Mouse (Mus musculus) spleen, adult 2 months (tissue): Measurements from ENCODE around the gene Rpusd1. TPM values are rescaled to one million over a fixed set of nuclear protein-coding genes. Genes with fewer than 3 reads are reported as not detected.

Experiments
- DNase-seq, 2 experiments: peaks; one replicate each; pipeline versions ENCODE4 v3.0.0 to v3.0.0-alpha.2; 2012 to 2021; ENCODE audit warnings: low spot score in 2 of 2, low read depth in 1 of 2
- H3K27ac ChIP-seq: fragments of 200-500 bp; 2 replicates; pipeline ENCODE4 v1.5.1; 2012; ENCODE audit warnings: low read length, inconsistent platforms; ENCODE audit not compliant: insufficient read depth
- H3K27me3 ChIP-seq: fragments of 200-500 bp; 2 replicates; pipeline ENCODE4 v1.6.1; 2012; ENCODE audit warnings: mild to moderate bottlenecking, moderate library complexity, low read length, inconsistent platforms; ENCODE audit not compliant: control insufficient read depth, insufficient read depth
- H3K36me3 ChIP-seq: fragments of 200-500 bp; 2 replicates; pipeline ENCODE4 v1.6.1; 2012; ENCODE audit warnings: mild to moderate bottlenecking, low read length, inconsistent platforms; ENCODE audit not compliant: control insufficient read depth, insufficient read depth
- H3K4me1 ChIP-seq: fragments of 200-500 bp; 2 replicates; pipeline ENCODE4 v1.6.1; 2011; ENCODE audit warnings: inconsistent platforms; ENCODE audit not compliant: control insufficient read depth, insufficient read depth, insufficient read length
- H3K4me3 ChIP-seq: fragments of 200-500 bp; 2 replicates; pipeline ENCODE4 v1.5.1; 2011; ENCODE audit warnings: mild to moderate bottlenecking, inconsistent platforms; ENCODE audit not compliant: insufficient read depth, insufficient read length; ENCODE audit errors: extremely low read depth
- CTCF ChIP-seq: fragments of 200-500 bp; IDR thresholded peaks from 2 replicates; pipeline ENCODE4 v1.5.1; 2011; ENCODE audit warnings: mild to moderate bottlenecking, inconsistent platforms; ENCODE audit not compliant: insufficient read depth, insufficient read length, insufficient replicate concordance; ENCODE audit errors: extremely low read depth
- POLR2A ChIP-seq: fragments of 200-500 bp; IDR thresholded peaks from 2 replicates; pipeline ENCODE4 v1.6.1; 2011; ENCODE audit warnings: low read depth, low read length, inconsistent platforms
- WGBS: fragments of 180-500 bp; shearing (Covaris S2); methylation state at CpG from one replicate; pipeline ENCODE4 v1.1.7; 2018; 5-methylcytosine and 5-hydroxymethylcytosine counted together
- polyA plus RNA-seq: library from polyadenylated mRNA; depleted of rRNA; stranded (reverse); fragments of >200 nt; gene quantifications from 2 replicates; pipeline ENCODE4 v1.2.3, GENCODE M21; 2012

Gene Rpusd1
- polyA plus RNA-seq, 1 experiment = 25.9 TPM

- no peaks in the 10 kb centered on the region for H3K36me3 ChIP-seq
- no peak overlapping the region for H3K27ac ChIP-seq
- no peaks in the 10 kb centered on the region for H3K4me1 ChIP-seq
- no peak overlapping the region for H3K4me3 ChIP-seq
- no peak for DNase-seq
- no peaks in the 10 kb centered on the region for H3K27me3 ChIP-seq
- WGBS = 48% methylated on average over 5 of the region's 5 CpGs
- TF ChIP-seq CTCF (no peak), POLR2A (no peak)
These were observed 24.0 kb downstream of the Rpusd1 start for GRCm38 (mm10) chr17:25751446-25751845.

- DNase-seq = no peak
- WGBS = 87% methylated on average over 9 of the region's 9 CpGs
- H3K4me1 ChIP-seq = no peaks in the 10 kb centered on the region
- no peaks in the 10 kb centered on the region for H3K27me3 ChIP-seq
- no peak within 1 kb of the TSS for H3K4me3 ChIP-seq
- H3K27ac ChIP-seq = no peak within 1 kb of the TSS
- H3K36me3 ChIP-seq = no peaks in the 10 kb centered on the region
- TF ChIP-seq POLR2A (no peak), CTCF (no peak)
These were observed 26.8 kb downstream of the Rpusd1 start, which contains the start of gene Msln for GRCm38 (mm10) chr17:25754241-25754640. Gene Msln (minus strand): TSS chr17:25754378.

- H3K36me3 ChIP-seq = no peaks in the 10 kb centered on the region
- 86% methylated on average over 4 of the region's 4 CpGs for WGBS
- TF ChIP-seq CTCF (no peak), POLR2A (no peak)
- no peaks in the 10 kb centered on the region for H3K4me1 ChIP-seq
- H3K27ac ChIP-seq = no peak overlapping the region
- no peak overlapping the region for H3K4me3 ChIP-seq
- no peak for DNase-seq
- H3K27me3 ChIP-seq = no peaks in the 10 kb centered on the region
These were observed 27.6 kb downstream of the Rpusd1 start for GRCm38 (mm10) chr17:25755086-25755485.

GRCm38 (mm10) chr17:25755627-25756377, 28.3 kb downstream of the Rpusd1 start:
- Histone ChIP-seq H3K27me3 (no peaks in the 10 kb centered on the region), H3K36me3 (no peaks in the 10 kb centered on the region), H3K4me3 (no peak overlapping the region), H3K27ac (no peak overlapping the region), H3K4me1 (no peaks in the 10 kb centered on the region)
- WGBS = 36% methylated on average over 4 of the region's 4 CpGs
- DNase-seq = no peak
- no peak for TF ChIP-seq POLR2A
- no peak for TF ChIP-seq CTCF

- Histone ChIP-seq H3K4me1 (peaks cover 2% of the 10 kb centered on the region; the same call in 1 of the 2 replicates), H3K27ac (no peak overlapping the region), H3K27me3 (no peaks in the 10 kb centered on the region), H3K4me3 (no peak overlapping the region), H3K36me3 (no peaks in the 10 kb centered on the region)
- 79% methylated on average over 9 of the region's 9 CpGs for WGBS
- TF ChIP-seq CTCF (no peak), POLR2A (no peak)
- no peak for DNase-seq
These were observed 29.1 kb downstream of the Rpusd1 start for GRCm38 (mm10) chr17:25756378-25757242.

GRCm38 (mm10) chr17:25757691-25758090, 30.2 kb downstream of the Rpusd1 start:
- H3K27me3 ChIP-seq = no peaks in the 10 kb centered on the region
- no peak overlapping the region for H3K4me3 ChIP-seq
- no peak for TF ChIP-seq CTCF
- no peak for TF ChIP-seq POLR2A
- H3K36me3 ChIP-seq = no peaks in the 10 kb centered on the region
- H3K4me1 ChIP-seq = peaks cover 2% of the 10 kb centered on the region; the same call in 1 of the 2 replicates
- no peak for DNase-seq
- 78% methylated on average over 3 of the region's 3 CpGs for WGBS
- H3K27ac ChIP-seq = no peak overlapping the region

- no peaks in the 10 kb centered on the region for H3K36me3 ChIP-seq
- 74% methylated on average over 8 of the region's 8 CpGs for WGBS
- TF ChIP-seq CTCF = no peak
- TF ChIP-seq POLR2A = no peak
- no peak for DNase-seq
- no peaks in the 10 kb centered on the region for H3K27me3 ChIP-seq
- no peak overlapping the region for H3K4me3 ChIP-seq
- H3K27ac ChIP-seq = no peak overlapping the region
- H3K4me1 ChIP-seq = peaks cover 2% of the 10 kb centered on the region; the same call in 1 of the 2 replicates
These were observed 32.7 kb downstream of the Rpusd1 start for GRCm38 (mm10) chr17:25760148-25760547.
